Mouse (Mus musculus): Measurements from ENCODE around the gene Dph5.
A peak's percentile ranks its signal among the peaks of the same experiment; 100 is the strongest.
"Not testable (repeated sequence)": the region's sequence is repeated elsewhere in the genome, so short reads cannot be mapped to it uniquely, and the experiment has no call there.

Dph5 gene

GRCm38 (mm10) chr3:115887427-115888309 lies at the start of gene Dph5:
Dph5 (plus strand) TSS chr3:115887837.
- peak; percentile 86 to 90 for DNase-seq (ENCODE audit: low spot score in 2 of 2)

GRCm38 (mm10) chr3:115844566-115844965 lies 43.1 kb upstream of the Dph5 start:
- no peak for DNase-seq (ENCODE audit: low spot score in 2 of 2)

- DNase-seq (ENCODE audit: low spot score in 2 of 2): no peak
These were observed 42.5 kb upstream of the Dph5 start for GRCm38 (mm10) chr3:115845032-115845618.

- peak in 1 of 2 experiments; percentile 12 for DNase-seq (ENCODE audit: low spot score in 2 of 2)
These were observed 41.9 kb upstream of the Dph5 start for GRCm38 (mm10) chr3:115845724-115846123.

GRCm38 (mm10) chr3:115846153-115846552 lies 41.5 kb upstream of the Dph5 start:
- no peak for DNase-seq (ENCODE audit: low spot score in 2 of 2)

- no peak for DNase-seq (ENCODE audit: low spot score in 2 of 2)
These were observed 38.8 kb upstream of the Dph5 start for GRCm38 (mm10) chr3:115848686-115849480.

GRCm38 (mm10) chr3:115850946-115851345 lies 36.7 kb upstream of the Dph5 start:
- no peak for DNase-seq (ENCODE audit: low spot score in 2 of 2)

GRCm38 (mm10) chr3:115854672-115855191 lies 32.9 kb upstream of the Dph5 start:
- no peak for DNase-seq (ENCODE audit: low spot score in 2 of 2)

- DNase-seq (ENCODE audit: low spot score in 2 of 2): peak; percentile 8 to 12
These were observed 32.1 kb upstream of the Dph5 start for GRCm38 (mm10) chr3:115855576-115855975.

GRCm38 (mm10) chr3:115856484-115857022 lies 31.1 kb upstream of the Dph5 start:
- no peak for DNase-seq (ENCODE audit: low spot score in 2 of 2)

- DNase-seq (ENCODE audit: low spot score in 2 of 2): no peak
These were observed 30.2 kb upstream of the Dph5 start for GRCm38 (mm10) chr3:115857436-115857835.

GRCm38 (mm10) chr3:115858822-115859221 lies 28.8 kb upstream of the Dph5 start:
- no peak for DNase-seq (ENCODE audit: low spot score in 2 of 2)

GRCm38 (mm10) chr3:115860780-115861179 lies 26.9 kb upstream of the Dph5 start:
- DNase-seq (ENCODE audit: low spot score in 2 of 2): not testable (repeated sequence)

GRCm38 (mm10) chr3:115863487-115863886 lies 24.1 kb upstream of the Dph5 start:
- no peak for DNase-seq (ENCODE audit: low spot score in 2 of 2)

GRCm38 (mm10) chr3:115867150-115867549 lies 20.5 kb upstream of the Dph5 start:
- DNase-seq (ENCODE audit: low spot score in 2 of 2): no peak

- no peak for DNase-seq (ENCODE audit: low spot score in 2 of 2)
These were observed 19.7 kb upstream of the Dph5 start for GRCm38 (mm10) chr3:115867901-115868300.

- DNase-seq (ENCODE audit: low spot score in 2 of 2): no peak
These were observed 18.3 kb upstream of the Dph5 start for GRCm38 (mm10) chr3:115869360-115869759.

- DNase-seq (ENCODE audit: low spot score in 2 of 2): no peak
These were observed 12.1 kb upstream of the Dph5 start for GRCm38 (mm10) chr3:115875551-115875950.

- no peak for DNase-seq (ENCODE audit: low spot score in 2 of 2)
These were observed 10.5 kb upstream of the Dph5 start for GRCm38 (mm10) chr3:115877133-115877532.

- no peak for DNase-seq (ENCODE audit: low spot score in 2 of 2)
These were observed 3.6 kb upstream of the Dph5 start for GRCm38 (mm10) chr3:115884086-115884485.

GRCm38 (mm10) chr3:115888310-115889106 lies 871 bp downstream of the Dph5 start:
- DNase-seq (ENCODE audit: low spot score in 2 of 2): no peak
